Mouse (Mus musculus): Measurements from ENCODE around the gene Chmp3.

- TF ChIP-seq POLR2A (IDR thresholded peaks at IDR 0.05; ENCODE audit: borderline replicate concordance, extremely low read depth, low read depth, low read length): no peak
- TF ChIP-seq CTCF (IDR thresholded peaks at IDR 0.05; ENCODE audit: insufficient read depth, low read length): no peak
These were observed 39.5 kb upstream of the Chmp3 start for GRCm38 (mm10) chr6:71504091-71504490.
